Mouse (Mus musculus) limb, embryonic 12.5 days (tissue): ENCODE measurements at regions not wholly inside any gene's neighbourhood (a gene's known extent, or its start where the extent isn't known, plus 50 kb on each side); places are given as distances from the start of the nearest gene placed in this dataset.

Experiments used
- ATAC-seq: fragments of 200-750 bp; cut with Nextera tagmentation; 2 replicates; pipeline ENCODE4 v1.8.0; 2017; ENCODE audit warnings: low read depth, moderate TSS enrichment; ENCODE audit not compliant: insufficient number of reproducible peaks, insufficient read depth, low FRiP score, low TSS enrichment
- H3K27ac ChIP-seq: fragments of 300-500 bp; sonication (generic); 2 replicates; pipeline ENCODE4 v1.5.1; 2016; ENCODE audit warnings: mild to moderate bottlenecking, moderate library complexity
- H3K27me3 ChIP-seq: fragments of 300-500 bp; sonication (generic); 2 replicates; pipeline ENCODE4 v1.6.1; 2016; ENCODE audit warnings: mild to moderate bottlenecking, moderate library complexity
- H3K36me3 ChIP-seq: fragments of 300-500 bp; sonication (generic); 2 replicates; pipeline ENCODE4 v1.6.1; 2016; ENCODE audit warnings: mild to moderate bottlenecking, moderate library complexity
- H3K4me1 ChIP-seq: fragments of 300-500 bp; sonication (generic); replicated peaks from 2 replicates; pipeline ENCODE4 v1.6.1; 2016
- H3K4me2 ChIP-seq: fragments of 300-500 bp; sonication (generic); 2 replicates; pipeline ENCODE4 v1.6.1; 2016; ENCODE audit warnings: mild to moderate bottlenecking, moderate library complexity
- H3K4me3 ChIP-seq: fragments of 300-500 bp; sonication (generic); replicated peaks from 2 replicates; pipeline ENCODE4 v1.5.1; 2016; ENCODE audit warnings: mild to moderate bottlenecking
- H3K9ac ChIP-seq: fragments of 300-500 bp; sonication (generic); replicated peaks from 2 replicates; pipeline ENCODE4 v1.6.1; 2016; ENCODE audit warnings: mild to moderate bottlenecking, moderate library complexity
- H3K9me3 ChIP-seq: fragments of 300-500 bp; sonication (generic); 2 replicates; pipeline ENCODE4 v1.6.1; 2016; ENCODE audit warnings: mild to moderate bottlenecking, moderate library complexity
- WGBS: fragments of 180-500 bp; shearing (Covaris S2); methylation state at CpG from one replicate; pipeline ENCODE4 v1.1.7; 2016; 5-methylcytosine and 5-hydroxymethylcytosine counted together

DNA sequence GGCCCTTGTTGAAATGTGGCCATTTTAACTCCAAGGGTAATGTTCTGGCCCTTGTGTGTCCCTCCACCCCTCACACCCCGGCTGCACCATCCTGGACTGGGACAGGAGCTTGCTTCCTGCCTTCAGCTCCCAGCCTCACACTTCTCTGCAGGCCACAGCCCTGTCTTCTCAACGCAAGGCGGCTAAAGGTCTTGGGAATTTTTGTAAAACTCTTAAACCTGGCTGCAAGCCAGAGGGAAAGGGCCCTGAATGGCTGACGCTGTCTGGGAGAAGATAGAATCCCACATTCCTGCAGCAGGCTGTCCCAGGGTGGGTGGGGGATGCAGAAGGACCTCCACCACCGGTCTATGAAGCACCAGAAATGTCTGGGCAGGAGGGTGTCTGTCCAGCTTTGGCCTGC, 156.3 kb upstream of the Gm26897 start:
- 27% methylated on average over 5 of the region's 5 CpGs for WGBS
- Histone ChIP-seq H3K9ac (no peak overlapping the region), H3K9me3 (no peaks in the 10 kb centered on the region), H3K27me3 (peaks cover 22% of the 10 kb centered on the region), H3K4me2 (no peak overlapping the region; the same call in 1 of the 2 replicates), H3K27ac (peak overlapping the region; percentile 87), H3K4me1 (peaks cover 87% of the 10 kb centered on the region), H3K36me3 (no peaks in the 10 kb centered on the region), H3K4me3 (no peak overlapping the region)
- no peak for ATAC-seq

- WGBS, result 34% methylated on average over 5 of the region's 5 CpGs
- Histone ChIP-seq H3K4me2 (no peak overlapping the region), H3K27ac (peak overlapping the region; percentile 87), H3K9ac (no peak overlapping the region; the same call in 1 of the 2 replicates), H3K4me3 (no peak overlapping the region), H3K4me1 (peaks cover 87% of the 10 kb centered on the region), H3K36me3 (no peaks in the 10 kb centered on the region), H3K27me3 (peaks cover 18% of the 10 kb centered on the region), H3K9me3 (no peaks in the 10 kb centered on the region)
- ATAC-seq, result no peak
Observed at GRCm38 (mm10) chr5:111578088-111578487, 155.6 kb upstream of the Gm26897 start.

DNA sequence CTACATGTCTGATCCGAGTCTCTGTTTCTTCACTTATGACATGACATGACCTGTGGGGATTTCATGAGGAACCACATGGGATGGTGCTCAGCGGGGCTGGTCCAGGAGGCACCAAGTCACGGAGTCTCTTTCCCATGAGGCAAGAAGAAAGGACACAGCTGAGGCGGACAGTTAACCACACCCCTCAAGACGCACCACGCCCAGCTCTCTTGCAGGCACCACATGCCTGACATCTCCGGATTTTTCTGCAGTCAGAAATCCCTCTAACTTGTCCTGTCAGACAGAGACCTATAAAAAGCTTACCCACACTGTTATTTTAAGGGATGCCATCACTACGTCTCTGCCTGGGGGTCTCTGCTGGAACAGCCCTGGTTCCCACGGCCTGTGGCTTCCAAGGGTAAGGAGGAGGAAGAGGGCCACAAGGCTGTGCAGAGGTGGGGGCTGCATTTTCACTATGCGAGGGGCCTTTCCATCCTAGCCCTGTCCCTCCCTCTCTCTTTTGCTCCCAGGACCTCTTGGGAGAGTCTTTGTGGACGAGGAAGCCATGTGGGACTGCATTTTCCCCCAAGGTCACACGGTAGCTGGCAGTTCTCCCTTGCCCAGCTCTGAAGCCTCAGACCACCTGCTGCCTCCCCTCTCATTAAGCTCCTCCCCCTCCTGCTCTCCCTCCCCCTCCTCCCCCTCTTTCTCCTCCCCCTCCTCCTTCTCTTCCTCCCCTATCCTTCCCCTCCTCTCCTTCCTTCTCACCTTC, 154.6 kb upstream of the Gm26897 start:
- no peak overlapping the region for H3K9ac ChIP-seq
- no peaks in the 10 kb centered on the region for H3K36me3 ChIP-seq
- H3K27ac ChIP-seq, result peak overlapping the region; percentile 87
- WGBS, result 20% methylated on average over 12 of the region's 12 CpGs
- H3K27me3 ChIP-seq, result peaks cover 9% of the 10 kb centered on the region
- no peak overlapping the region for H3K4me3 ChIP-seq
- H3K9me3 ChIP-seq, result no peaks in the 10 kb centered on the region
- H3K4me2 ChIP-seq, result no peak overlapping the region
- peaks cover 76% of the 10 kb centered on the region for H3K4me1 ChIP-seq
- no peak for ATAC-seq

GRCm38 (mm10) chr5:111580870-111581771, 152.6 kb upstream of the Gm26897 start:
- Histone ChIP-seq H3K27me3 (peaks cover 13% of the 10 kb centered on the region; the same call in 1 of the 2 replicates), H3K9me3 (no peaks in the 10 kb centered on the region), H3K9ac (peak overlapping the region; percentile 48; the same call in 1 of the 2 replicates), H3K36me3 (no peaks in the 10 kb centered on the region), H3K4me3 (peak overlapping the region; percentile 35), H3K4me2 (peak overlapping the region; percentile 62), H3K27ac (peak overlapping the region; percentile 75), H3K4me1 (peaks cover 62% of the 10 kb centered on the region)
- WGBS, result 5% methylated on average over 31 of the region's 31 CpGs
- ATAC-seq, result peak; percentile 34; the same call in 1 of the 2 replicates

GRCm38 (mm10) chr5:111582004-111582403, 151.7 kb upstream of the Gm26897 start:
- Histone ChIP-seq H3K9ac (0 out of 2 replicates have a peak overlapping the region, but pooled peaks have one; percentile 12), H3K4me3 (peak overlapping the region; percentile 35; the same call in 1 of the 2 replicates), H3K4me2 (peak overlapping the region; percentile 62), H3K9me3 (no peaks in the 10 kb centered on the region), H3K36me3 (no peaks in the 10 kb centered on the region), H3K4me1 (peaks cover 53% of the 10 kb centered on the region), H3K27ac (peak overlapping the region; percentile 75), H3K27me3 (peaks cover 16% of the 10 kb centered on the region; the same call in 1 of the 2 replicates)
- no peak for ATAC-seq
- 37% methylated on average over 9 of the region's 9 CpGs for WGBS

DNA sequence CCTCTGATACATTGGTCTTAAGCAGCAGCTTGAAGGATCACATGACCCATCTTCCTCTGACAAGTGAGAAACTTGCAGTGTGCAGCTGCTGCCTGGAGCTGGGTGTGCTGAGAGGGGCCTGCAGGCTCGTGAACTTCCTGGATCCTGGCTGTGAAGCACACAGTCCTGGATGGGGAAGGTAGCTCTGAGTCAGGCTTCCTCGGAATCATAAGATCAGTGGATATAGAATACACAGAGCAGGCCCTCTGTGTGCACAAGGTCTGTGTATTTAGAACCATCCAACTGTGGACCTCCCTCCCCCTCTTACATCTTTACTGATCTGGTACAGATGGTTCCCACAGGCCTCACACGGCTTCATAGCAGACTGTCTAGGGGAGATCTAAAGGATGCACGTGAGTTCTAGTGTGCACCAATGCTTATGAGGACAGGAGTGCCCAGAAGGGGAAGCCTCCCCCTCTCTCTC, 143.1 kb upstream of the Gm26897 start:
- no peak overlapping the region for H3K9ac ChIP-seq
- WGBS, result 11% methylated on average over 4 of the region's 4 CpGs
- peak overlapping the region; percentile 57 for H3K27ac ChIP-seq
- H3K9me3 ChIP-seq, result no peaks in the 10 kb centered on the region; the same call in 1 of the 2 replicates
- no peak overlapping the region for H3K4me3 ChIP-seq
- H3K36me3 ChIP-seq, result no peaks in the 10 kb centered on the region
- H3K4me2 ChIP-seq, result no peak overlapping the region
- H3K4me1 ChIP-seq, result peaks cover 11% of the 10 kb centered on the region
- peaks cover 7% of the 10 kb centered on the region; the same call in 1 of the 2 replicates for H3K27me3 ChIP-seq
- peak; percentile 74 for ATAC-seq

GRCm38 (mm10) chr5:111592807-111593206, 140.9 kb upstream of the Gm26897 start:
- Histone ChIP-seq H3K27me3 (no peaks in the 10 kb centered on the region), H3K4me3 (no peak overlapping the region), H3K9me3 (no peaks in the 10 kb centered on the region; the same call in 1 of the 2 replicates), H3K4me1 (peaks cover 11% of the 10 kb centered on the region), H3K27ac (no peak overlapping the region), H3K36me3 (no peaks in the 10 kb centered on the region), H3K4me2 (no peak overlapping the region), H3K9ac (no peak overlapping the region)
- 78% methylated on average over 4 of the region's 4 CpGs for WGBS
- no peak for ATAC-seq

DNA sequence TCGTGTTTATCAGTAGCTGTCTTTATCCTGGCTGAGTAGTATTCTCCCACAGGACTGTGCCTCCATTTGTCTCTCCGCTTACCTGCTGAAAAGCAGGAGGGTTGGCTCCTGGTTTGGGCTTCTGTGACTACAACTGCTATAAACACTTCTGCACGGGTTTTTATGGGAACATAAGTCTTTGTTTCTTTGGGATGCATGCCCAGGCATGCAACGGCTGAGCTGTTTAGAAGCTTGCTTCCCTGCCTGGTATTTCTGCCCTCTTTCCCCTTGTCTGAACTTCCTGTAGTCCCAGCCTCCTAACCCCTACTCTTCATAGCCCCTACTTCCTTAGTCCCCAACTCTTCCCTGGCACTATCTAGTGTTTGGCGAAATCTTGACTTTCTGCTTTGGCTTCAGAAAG, 139.6 kb upstream of the Gm26897 start:
- 66% methylated on average over 5 of the region's 5 CpGs for WGBS
- no peaks in the 10 kb centered on the region for H3K36me3 ChIP-seq

GRCm38 (mm10) chr5:111595438-111595837, 138.3 kb upstream of the Gm26897 start:
- 71% methylated on average over 12 of the region's 12 CpGs for WGBS
- Histone ChIP-seq H3K4me2 (no peak overlapping the region), H3K4me3 (no peak overlapping the region), H3K27ac (no peak overlapping the region), H3K9ac (no peak overlapping the region), H3K36me3 (no peaks in the 10 kb centered on the region), H3K27me3 (peaks cover 15% of the 10 kb centered on the region; the same call in 1 of the 2 replicates), H3K9me3 (no peaks in the 10 kb centered on the region; the same call in 1 of the 2 replicates), H3K4me1 (peaks cover 18% of the 10 kb centered on the region)
- ATAC-seq, result no peak

More for the DNA sequence above, 139.6 kb upstream of the Gm26897 start:
- H3K4me2 ChIP-seq, result no peak overlapping the region
- ATAC-seq, result no peak
- peaks cover 4% of the 10 kb centered on the region; the same call in 1 of the 2 replicates for H3K27me3 ChIP-seq
- peaks cover 17% of the 10 kb centered on the region for H3K4me1 ChIP-seq
- no peak overlapping the region for H3K27ac ChIP-seq
- no peak overlapping the region for H3K4me3 ChIP-seq
- H3K9me3 ChIP-seq, result no peaks in the 10 kb centered on the region; the same call in 1 of the 2 replicates
- H3K9ac ChIP-seq, result no peak overlapping the region

- H3K27me3 ChIP-seq, result peaks cover 15% of the 10 kb centered on the region; the same call in 1 of the 2 replicates
- no peak overlapping the region for H3K4me3 ChIP-seq
- 31% methylated on average over 2 of the region's 2 CpGs for WGBS
- no peaks in the 10 kb centered on the region; the same call in 1 of the 2 replicates for H3K9me3 ChIP-seq
- H3K4me2 ChIP-seq, result no peak overlapping the region
- no peak overlapping the region for H3K27ac ChIP-seq
- H3K9ac ChIP-seq, result no peak overlapping the region
- no peak for ATAC-seq
- H3K4me1 ChIP-seq, result peaks cover 33% of the 10 kb centered on the region
- H3K36me3 ChIP-seq, result no peaks in the 10 kb centered on the region
Observed at GRCm38 (mm10) chr5:111597733-111598132, 136.0 kb upstream of the Gm26897 start.
